Mouse (Mus musculus) kidney, adult 2 months (tissue): ENCODE data around the gene Wdr5b. TPM values are rescaled to one million over a fixed set of nuclear protein-coding genes. Genes with fewer than 3 reads are reported as not detected.

Source experiments
- DNase-seq: peaks from one replicate; pipeline ENCODE4 v3.0.0; 2021
- H3K27ac ChIP-seq: fragments of 200-500 bp; 2 replicates; pipeline ENCODE4 v1.5.1; 2012; ENCODE audit warnings: low read depth, low read length, control low read depth, inconsistent platforms; ENCODE audit not compliant: insufficient read depth
- H3K27me3 ChIP-seq: fragments of 200-500 bp; replicated peaks from 2 replicates; pipeline ENCODE4 v1.6.1; 2012; ENCODE audit warnings: mild to moderate bottlenecking, moderate library complexity, low read length, inconsistent platforms; ENCODE audit not compliant: control insufficient read depth, insufficient read depth
- H3K36me3 ChIP-seq: fragments of 200-500 bp; 2 replicates; pipeline ENCODE4 v1.6.1; 2012; ENCODE audit warnings: mild to moderate bottlenecking, moderate library complexity, low read length, inconsistent platforms; ENCODE audit not compliant: control insufficient read depth, insufficient read depth
- H3K4me1 ChIP-seq: fragments of 200-500 bp; 2 replicates; pipeline ENCODE4 v1.6.1; 2011; ENCODE audit warnings: low read length; ENCODE audit not compliant: control insufficient read depth, insufficient read depth
- H3K4me3 ChIP-seq: fragments of 200-500 bp; 2 replicates; pipeline ENCODE4 v1.5.1; 2011; ENCODE audit warnings: mild to moderate bottlenecking, low read depth, low read length, control low read depth; ENCODE audit not compliant: insufficient read depth
- CTCF ChIP-seq: fragments of 200-500 bp; conservative IDR thresholded peaks from 2 replicates; pipeline ENCODE4 v1.5.1; 2011; ENCODE audit warnings: low read depth, mild to moderate bottlenecking, control low read depth, low read length, moderate library complexity, mixed read lengths; ENCODE audit not compliant: insufficient read depth, insufficient read length
- POLR2A ChIP-seq: fragments of 200-500 bp; IDR thresholded peaks from one replicate; pipeline ENCODE4 v1.6.1; 2011; ENCODE audit warnings: low read depth, low read length, control low read depth
- WGBS: fragments of 180-500 bp; shearing (Covaris S2); methylation state at CpG from one replicate; pipeline ENCODE4 v1.1.7; 2018; 5-methylcytosine and 5-hydroxymethylcytosine counted together
- polyA plus RNA-seq: library from polyadenylated mRNA; depleted of rRNA; stranded (reverse); fragments of >200 nt; gene quantifications from 2 replicates; pipeline ENCODE4 v1.2.3, GENCODE M21; 2012; rRNA removed

Gene Wdr5b
- polyA plus RNA-seq, 1 experiment, result 2.1 TPM

DNA sequence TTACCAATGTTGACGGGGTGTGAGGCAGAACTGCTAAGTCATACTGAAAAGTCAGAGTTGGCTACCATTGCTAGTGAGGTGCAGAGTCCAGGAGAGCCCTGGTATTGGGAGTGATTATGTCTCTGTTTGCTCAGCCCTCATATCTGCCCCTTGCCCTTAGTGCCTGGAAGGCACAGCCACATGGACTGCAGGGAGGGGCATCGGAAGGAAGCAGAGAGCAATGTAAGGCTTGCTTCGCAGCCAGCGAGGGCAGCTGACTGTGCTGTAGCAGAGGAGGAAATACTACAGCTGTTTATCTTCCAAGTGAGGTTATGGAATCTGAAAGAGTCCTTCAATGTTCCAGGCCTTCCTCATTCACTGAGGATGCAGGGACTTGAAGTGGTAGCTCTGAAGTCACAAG lies 46.9 kb downstream of the Wdr5b start:
- H3K27ac ChIP-seq, result no peak overlapping the region
- TF ChIP-seq POLR2A (no peak), CTCF (no peak)
- no peaks in the 10 kb centered on the region for H3K36me3 ChIP-seq
- DNase-seq, result peak; percentile 74
- no peaks in the 10 kb centered on the region for H3K27me3 ChIP-seq
- 38% methylated on average over 4 of the region's 4 CpGs for WGBS
- H3K4me3 ChIP-seq, result no peak overlapping the region
- H3K4me1 ChIP-seq, result peaks cover 3% of the 10 kb centered on the region; the same call in 1 of the 2 replicates

DNA sequence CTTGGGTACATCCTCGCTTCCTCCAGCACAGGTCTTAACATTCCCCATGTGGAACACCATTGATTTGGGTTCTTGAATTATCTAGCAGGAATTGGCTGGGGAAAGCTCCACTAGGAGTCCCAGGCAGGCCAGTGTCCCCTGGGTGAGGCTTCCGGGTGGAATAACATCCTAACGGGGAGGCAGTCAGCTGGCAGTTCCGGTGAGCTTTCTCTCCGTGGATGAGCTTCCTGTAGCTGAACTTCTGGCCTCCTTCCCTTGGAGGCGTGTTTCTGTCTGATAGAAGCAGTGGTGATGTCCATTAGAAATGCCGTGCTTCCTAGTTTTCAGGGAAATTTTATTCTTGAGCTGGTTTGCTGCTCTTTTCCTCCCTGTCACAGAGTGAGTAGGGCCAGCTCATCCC lies 48.1 kb downstream of the Wdr5b start:
- TF ChIP-seq CTCF, result no peak
- no peak for TF ChIP-seq POLR2A
- peaks cover 3% of the 10 kb centered on the region; the same call in 1 of the 2 replicates for H3K4me1 ChIP-seq
- H3K27ac ChIP-seq, result no peak overlapping the region
- 53% methylated on average over 7 of the region's 7 CpGs for WGBS
- H3K36me3 ChIP-seq, result no peaks in the 10 kb centered on the region
- DNase-seq, result peak; percentile 64
- no peak overlapping the region for H3K4me3 ChIP-seq
- no peaks in the 10 kb centered on the region for H3K27me3 ChIP-seq

DNA sequence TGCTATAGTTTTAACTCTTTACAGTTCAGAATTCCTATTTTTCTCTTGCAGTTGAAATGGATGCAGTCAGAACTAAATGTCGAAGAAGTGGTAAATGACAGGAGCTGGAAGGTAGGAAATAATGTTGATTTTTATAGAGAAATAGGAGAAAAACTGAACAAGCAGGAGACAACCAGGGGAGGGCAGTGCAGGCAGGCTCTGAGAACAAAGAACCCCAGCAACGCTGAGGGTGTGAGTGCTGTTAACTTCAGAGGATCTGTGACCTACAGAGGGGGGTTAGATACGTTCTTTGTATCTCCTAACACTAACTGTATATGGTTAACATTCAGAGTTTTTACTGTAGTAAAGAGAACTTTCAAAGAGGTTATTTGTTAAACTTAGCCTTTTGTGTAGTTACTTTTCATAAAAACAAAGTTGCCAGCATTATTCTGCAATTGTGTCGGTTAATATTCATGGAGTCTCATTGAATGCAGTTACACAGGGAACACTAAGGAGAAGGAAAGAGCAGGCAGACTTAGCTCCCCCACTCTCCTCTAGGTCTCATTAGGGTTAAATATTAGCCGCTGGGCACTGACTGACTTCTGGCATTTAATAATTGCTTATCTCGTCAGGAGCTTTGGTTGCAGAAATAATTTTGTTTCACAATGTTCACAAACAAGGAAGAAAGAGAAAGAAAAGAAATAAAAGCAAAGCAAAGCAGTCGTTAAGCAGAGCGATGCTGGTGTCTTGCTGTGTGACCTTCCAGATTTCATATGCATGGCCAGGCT lies 49.0 kb downstream of the Wdr5b start:
- WGBS, result 40% methylated on average over 8 of the region's 8 CpGs
- H3K27me3 ChIP-seq, result no peaks in the 10 kb centered on the region
- no peaks in the 10 kb centered on the region for H3K36me3 ChIP-seq
- DNase-seq, result peak; percentile 79
- peak; percentile 50 for TF ChIP-seq CTCF
- no peak for TF ChIP-seq POLR2A
- no peak overlapping the region for H3K4me3 ChIP-seq
- H3K27ac ChIP-seq, result peak overlapping the region; percentile 33; the same call in 1 of the 2 replicates
- H3K4me1 ChIP-seq, result peaks cover 3% of the 10 kb centered on the region; the same call in 1 of the 2 replicates

DNA sequence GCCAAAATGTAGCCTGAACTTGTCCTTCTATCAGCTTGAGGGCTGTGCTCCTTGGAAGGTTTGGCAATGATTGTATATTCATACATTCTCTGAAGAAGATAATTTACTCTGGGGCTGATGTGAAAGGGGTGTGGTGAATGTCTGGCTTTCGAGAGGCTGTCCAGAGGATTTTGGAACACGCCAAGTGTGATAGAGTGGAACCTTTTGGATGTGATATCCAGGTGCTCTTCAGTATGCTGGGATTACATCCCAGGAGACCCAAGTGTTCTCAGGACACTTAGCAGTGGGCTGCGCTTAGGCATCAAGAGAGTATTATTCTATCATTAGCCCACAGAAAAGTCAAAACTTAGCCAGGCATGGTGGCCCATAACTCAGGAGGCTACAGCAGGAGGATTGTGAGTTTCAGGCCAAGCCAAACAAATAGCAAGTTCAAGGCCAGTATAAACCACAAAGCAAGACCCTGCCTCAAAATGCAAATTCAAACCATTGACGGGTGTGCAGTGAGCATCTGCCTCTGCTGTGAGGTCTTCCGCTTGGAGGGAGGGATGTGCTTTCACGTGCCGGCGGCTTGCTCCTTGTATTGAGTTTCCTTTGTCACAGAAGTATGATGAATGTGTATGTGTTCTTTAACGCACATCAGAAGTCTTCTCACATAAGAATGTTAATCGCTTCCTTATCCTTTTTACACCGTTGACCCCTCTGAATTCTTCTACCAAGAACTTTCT lies 50.0 kb downstream of the Wdr5b start:
- H3K27me3 ChIP-seq, result no peaks in the 10 kb centered on the region
- H3K4me3 ChIP-seq, result no peak overlapping the region
- no peak for DNase-seq
- TF ChIP-seq POLR2A (no peak), CTCF (no peak)
- WGBS, result 86% methylated on average over 11 of the region's 11 CpGs
- H3K27ac ChIP-seq, result no peak overlapping the region
- H3K36me3 ChIP-seq, result no peaks in the 10 kb centered on the region
- H3K4me1 ChIP-seq, result peaks cover 3% of the 10 kb centered on the region; the same call in 1 of the 2 replicates

Other genes with a start within 250 kb of the Wdr5b start
- gene Parp14, start 169.6 kb upstream of the Wdr5b start, polyA plus RNA-seq, result 3.8 and 5.3 TPM in 2 replicates
- 6.0 and 8.0 TPM in 2 replicates for gene Parp9, start 102.7 kb upstream of the Wdr5b start, polyA plus RNA-seq
- 4.2 and 5.4 TPM in 2 replicates for gene Dtx3l, start 102.0 kb upstream of the Wdr5b start, polyA plus RNA-seq
- gene Kpna1, start 62.4 kb upstream of the Wdr5b start, polyA plus RNA-seq, result 6.2 and 7.3 TPM in 2 replicates
- gene Fam162a, start 30.4 kb downstream of the Wdr5b start, polyA plus RNA-seq, result 68.9 and 94.6 TPM in 2 replicates
- 14.8 and 21.3 TPM in 2 replicates for gene Ccdc58, start 30.5 kb downstream of the Wdr5b start, polyA plus RNA-seq
- not detected in 2 replicates for gene Csta1, start 90.1 kb downstream of the Wdr5b start, polyA plus RNA-seq
- not detected in 2 replicates for gene Stfa2l1, start 115.6 kb downstream of the Wdr5b start, polyA plus RNA-seq
- gene Gm5483, start 143.0 kb downstream of the Wdr5b start, polyA plus RNA-seq, result not detected in 2 replicates
- not detected in 2 replicates for gene Gm5416, start 169.2 kb downstream of the Wdr5b start, polyA plus RNA-seq
- 0.50 TPM in 1 of 2 replicates, not detected in the other for gene 2010005H15Rik, start 180.3 kb downstream of the Wdr5b start, polyA plus RNA-seq
- not detected in 2 replicates for gene Stfa1, start 235.8 kb downstream of the Wdr5b start, polyA plus RNA-seq